In the genomic region with DNA sequence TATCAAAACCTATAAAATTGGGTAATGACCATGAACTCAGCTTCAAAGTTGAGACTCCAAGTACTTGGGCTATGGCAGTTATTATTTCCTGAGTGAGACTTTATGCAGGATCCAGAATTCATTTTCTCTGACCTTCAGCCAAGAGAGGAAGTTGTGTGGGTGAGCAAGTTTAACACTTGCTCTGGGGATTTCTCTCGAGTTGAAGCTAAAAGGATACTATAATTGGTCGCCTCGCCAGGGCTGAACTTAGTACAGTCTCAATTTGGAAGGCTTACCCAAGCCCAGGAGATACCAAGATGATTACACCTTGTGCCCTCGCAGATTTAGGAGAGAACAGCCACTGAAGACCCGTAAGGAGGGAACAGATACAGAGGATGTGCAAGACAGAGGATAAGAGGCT, we compare ENCODE assay signal across 24 mouse cellular contexts.
A peak's percentile ranks its signal among the peaks of the same experiment; 100 is the strongest.
DNase-seq lines count a peak whose midpoint lies in the region; ATAC-seq and TF ChIP-seq lines count a peak whose summit lies in the region.
"Had no signal": no experiment of that assay in that cellular context is flagged by ENCODE, and none has a peak within 500 bp of the region (broad histone marks: within the 10 kb centered on the region; RNA-seq: fewer than 3 reads in every experiment).

No protein-coding gene starts in this region.

- ATAC-seq in kidney, postnatal 0 days (replicated peaks; ENCODE audit: low FRiP score, low read depth): no peak
- no peak for ATAC-seq in hindbrain, embryonic 16.5 days
- ATAC-seq: forebrain, embryonic 14.5 days; midbrain, embryonic 13.5 days had no signal

- H3K9me3 ChIP-seq in kidney, postnatal 0 days (replicated peaks; ENCODE audit: low read length): no peaks in the 10 kb centered on the region
- H3K9me3 ChIP-seq in hindbrain, embryonic 16.5 days (ENCODE audit: control insufficient read depth, low read length): no peaks in the 10 kb centered on the region
- H3K9me3 ChIP-seq: embryonic facial prominence, embryonic 15.5 days; hindbrain, embryonic 12.5 days; kidney, embryonic 15.5 days; liver, embryonic 13.5 days; midbrain, embryonic 13.5 days had no signal

- no peak overlapping the region for H3K9ac ChIP-seq in kidney, postnatal 0 days (ENCODE audit: low read depth, low read length)
- no peak overlapping the region for H3K9ac ChIP-seq in hindbrain, embryonic 16.5 days (ENCODE audit: low read depth, low read length)
- H3K9ac ChIP-seq: embryonic facial prominence, embryonic 15.5 days; hindbrain, embryonic 12.5 days; kidney, embryonic 15.5 days; liver, embryonic 13.5 days; midbrain, embryonic 13.5 days had no signal

- no peak overlapping the region for H3K4me2 ChIP-seq in kidney, postnatal 0 days (ENCODE audit: low read length)
- no peak overlapping the region for H3K4me2 ChIP-seq in hindbrain, embryonic 16.5 days (ENCODE audit: low read length)
- H3K4me2 ChIP-seq: embryonic facial prominence, embryonic 15.5 days; hindbrain, embryonic 12.5 days; kidney, embryonic 15.5 days; liver, embryonic 13.5 days; midbrain, embryonic 13.5 days had no signal

- H3K4me1 ChIP-seq in kidney, postnatal 0 days (replicated peaks; ENCODE audit: insufficient read depth, low read length): no peaks in the 10 kb centered on the region
- H3K4me1 ChIP-seq in hindbrain, embryonic 16.5 days (ENCODE audit: control insufficient read depth, insufficient read depth, low read depth, low read length): no peaks in the 10 kb centered on the region
- H3K4me1 ChIP-seq: embryonic facial prominence, embryonic 15.5 days; hindbrain, embryonic 12.5 days; kidney, embryonic 15.5 days; liver, embryonic 13.5 days; megakaryocyte, embryonic 14.5 days; midbrain, embryonic 13.5 days had no signal

- no peaks in the 10 kb centered on the region for H3K27me3 ChIP-seq in kidney, postnatal 0 days (ENCODE audit: insufficient read depth, low read length)
- no peaks in the 10 kb centered on the region for H3K27me3 ChIP-seq in hindbrain, embryonic 16.5 days (replicated peaks; ENCODE audit: control insufficient read depth, insufficient read depth, low read length)
- H3K27me3 ChIP-seq: embryonic facial prominence, embryonic 15.5 days; hindbrain, embryonic 12.5 days; kidney, embryonic 15.5 days; liver, embryonic 13.5 days; megakaryocyte, embryonic 14.5 days; midbrain, embryonic 13.5 days had no signal

- H3K27ac ChIP-seq in gastrocnemius, adult 2 months: 0 out of 2 replicates have a peak overlapping the region, but pooled peaks have one; percentile 28
- no peak overlapping the region for H3K27ac ChIP-seq in kidney, postnatal 0 days
- H3K27ac ChIP-seq in hindbrain, embryonic 16.5 days (ENCODE audit: low read depth, low read length): no peak overlapping the region
- H3K27ac ChIP-seq: embryonic facial prominence, embryonic 15.5 days; hindbrain, embryonic 12.5 days; kidney, embryonic 15.5 days; liver, embryonic 13.5 days; midbrain, embryonic 13.5 days had no signal

- intact Hi-C loops in gastrocnemius, adult 2 months (cut with DNase I): no loop called here

- 73% methylated on average over 5 of the region's 5 CpGs for WGBS in kidney, postnatal 0 days
- 77% methylated on average over 5 of the region's 5 CpGs for WGBS in hindbrain, embryonic 16.5 days

- H3K36me3 ChIP-seq in kidney, postnatal 0 days (ENCODE audit: insufficient read depth, low read length): no peaks in the 10 kb centered on the region
- no peaks in the 10 kb centered on the region for H3K36me3 ChIP-seq in hindbrain, embryonic 16.5 days (ENCODE audit: control insufficient read depth, insufficient read depth, low read length)
- H3K36me3 ChIP-seq: embryonic facial prominence, embryonic 15.5 days; hindbrain, embryonic 12.5 days; kidney, embryonic 15.5 days; liver, embryonic 13.5 days; midbrain, embryonic 13.5 days had no signal

- no peak overlapping the region for H3K4me3 ChIP-seq in gastrocnemius, adult 2 months
- no peak overlapping the region for H3K4me3 ChIP-seq in kidney, postnatal 0 days (replicated peaks; ENCODE audit: low read depth, low read length)
- H3K4me3 ChIP-seq in hindbrain, embryonic 16.5 days (ENCODE audit: low read length): no peak overlapping the region
- H3K4me3 ChIP-seq: embryonic facial prominence, embryonic 15.5 days; hindbrain, embryonic 12.5 days; kidney, embryonic 15.5 days; liver, embryonic 13.5 days; megakaryocyte, embryonic 14.5 days; midbrain, embryonic 13.5 days had no signal

- TF ChIP-seq CTCF in gastrocnemius, adult 2 months (IDR thresholded peaks at IDR 0.05): no peak
- no peak for TF ChIP-seq CTCF in kidney, postnatal 0 days (IDR thresholded peaks at IDR 0.05; ENCODE audit: low read depth)

- DNase-seq in gastrocnemius, adult 2 months: no peak
- DNase-seq in gastrocnemius, postnatal 4 days (ENCODE audit: low spot score in 2 of 2): no peak
- DNase-seq in kidney, postnatal 0 days (ENCODE audit: low spot score): peak; percentile 12
- no peak for DNase-seq in kidney, postnatal 4 days
- DNase-seq in right cerebral cortex, adult 2 months (ENCODE audit: low spot score in 2 of 2): peak; percentile 22 to 24
- no peak for DNase-seq in right cerebral cortex, postnatal 14 days
- DNase-seq: adrenal gland, adult 2 months; B cell, adult 2 months; cerebellum, adult 11-12 months; cerebellum, postnatal 14 days; kidney, adult 11 months; layer of hippocampus, adult 9-11 months; liver, embryonic 13.5 days; lung, adult 2 months; lung, postnatal 36 days; right cerebral cortex, postnatal 25 days; thymus, postnatal 36 days had no signal

Comparison
In these comparisons a context has a peak if more than half of its experiments do, and no peak if none do; other contexts are left out.
1. DNase-seq: peak in kidney, postnatal 0 days (single experiment) and right cerebral cortex, adult 2 months (2 of 2); none in gastrocnemius, adult 2 months (single experiment), gastrocnemius, postnatal 4 days (0 of 2), kidney, postnatal 4 days (0 of 2) and right cerebral cortex, postnatal 14 days (single experiment).